Mouse (Mus musculus): ENCODE measurements around the gene Tmub2.
"Not testable (repeated sequence)": the region's sequence is repeated elsewhere in the genome, so short reads cannot be mapped to it uniquely, and the experiment has no call there.

Gene Tmub2

DNA sequence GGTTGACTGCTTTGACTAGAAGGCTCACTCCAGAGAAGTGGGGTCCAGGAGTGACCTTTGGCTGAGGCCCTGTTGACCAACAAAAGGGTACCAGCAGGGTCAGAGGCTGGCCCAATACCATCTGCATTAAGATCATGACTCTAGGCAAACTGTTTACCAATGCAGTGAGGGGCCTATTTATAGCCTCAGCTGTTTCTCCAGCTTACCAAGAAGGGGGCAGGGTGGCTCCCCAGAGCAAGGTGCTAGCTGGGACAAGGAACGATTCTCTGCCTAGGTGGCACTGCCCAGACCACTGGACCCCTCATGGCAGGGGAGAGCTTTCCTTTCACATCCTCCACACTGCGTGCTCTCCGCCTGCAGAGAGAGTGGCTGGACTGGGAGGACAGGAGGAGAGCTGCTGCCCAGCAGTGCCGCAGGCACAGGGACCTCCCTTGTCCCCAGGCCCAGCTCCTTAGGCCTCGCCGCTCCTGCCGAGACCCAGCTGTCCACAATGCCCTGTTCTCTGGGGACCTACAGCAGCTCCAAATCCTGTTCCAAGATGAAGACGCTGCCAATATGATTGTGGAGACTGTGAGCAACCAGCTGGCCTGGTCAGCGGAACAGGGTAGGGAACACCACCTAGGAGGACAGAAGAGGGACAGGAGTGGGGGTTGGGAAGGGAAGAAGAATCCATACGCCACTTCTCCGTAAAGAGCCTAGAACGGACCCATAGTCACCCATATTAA lies 16.0 kb upstream of the Tmub2 start, which contains the start of gene Asb16:
Gene Asb16 (plus strand): TSS at position 224 of the 725 bp plus-strand sequence.
- in situ Hi-C loops (cut with MboI; ENCODE audit: low pct_unique_long_range_greater_than_20kb in 1 of 2, low sequenced_read_pairs in 2 of 2, unreplicated experiment in 1 of 2): no loop called here

DNA sequence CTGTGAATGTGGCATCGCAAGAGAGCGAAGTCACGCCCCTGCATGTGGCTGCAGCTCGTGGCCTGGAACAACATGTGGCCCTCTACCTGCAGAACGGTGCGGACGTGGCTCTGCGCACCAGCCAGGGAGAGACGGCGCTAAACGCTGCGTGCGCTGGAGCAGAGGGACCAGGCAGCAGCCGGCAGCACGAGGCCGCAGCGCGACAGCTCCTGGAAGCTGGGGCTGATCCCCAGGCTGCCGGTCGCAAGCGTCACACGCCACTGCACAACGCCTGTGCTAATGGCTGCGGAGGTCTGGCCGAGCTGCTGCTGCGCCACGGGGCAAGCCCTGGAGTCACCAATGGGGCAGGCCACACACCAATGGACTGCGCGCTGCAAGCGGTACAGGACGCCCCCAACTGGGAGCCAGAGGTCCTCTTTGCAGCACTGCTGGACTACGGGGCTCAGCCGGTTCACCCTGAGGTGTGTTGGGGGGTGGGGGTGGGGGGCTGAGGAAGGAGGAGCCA lies 8.3 kb upstream of the Tmub2 start:
- in situ Hi-C loops (cut with MboI; ENCODE audit: low pct_unique_long_range_greater_than_20kb in 1 of 2, low sequenced_read_pairs in 2 of 2, unreplicated experiment in 1 of 2): no loop called here

DNA sequence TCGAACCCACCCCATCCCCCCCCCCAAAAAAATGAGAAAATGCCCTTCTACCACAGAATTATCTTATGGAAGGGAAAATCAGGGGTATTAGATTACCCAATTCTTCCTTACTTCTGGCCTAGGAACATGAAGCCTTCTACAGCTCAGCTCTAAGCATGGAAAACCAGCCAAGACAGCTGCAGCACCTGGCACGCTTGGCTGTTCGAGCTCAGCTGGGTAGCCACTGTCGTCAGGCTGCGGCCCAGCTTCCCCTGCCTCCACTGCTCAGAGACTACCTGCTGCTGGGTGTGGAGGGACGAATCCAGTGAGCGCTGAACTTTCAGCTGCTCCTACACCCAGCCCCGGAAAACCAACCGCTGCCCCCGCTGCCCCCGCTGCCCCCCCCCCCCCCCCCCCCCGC lies 7.0 kb upstream of the Tmub2 start:
- in situ Hi-C loops (cut with MboI; ENCODE audit: low pct_unique_long_range_greater_than_20kb in 1 of 2, low sequenced_read_pairs in 2 of 2, unreplicated experiment in 1 of 2): no loop called here

DNA sequence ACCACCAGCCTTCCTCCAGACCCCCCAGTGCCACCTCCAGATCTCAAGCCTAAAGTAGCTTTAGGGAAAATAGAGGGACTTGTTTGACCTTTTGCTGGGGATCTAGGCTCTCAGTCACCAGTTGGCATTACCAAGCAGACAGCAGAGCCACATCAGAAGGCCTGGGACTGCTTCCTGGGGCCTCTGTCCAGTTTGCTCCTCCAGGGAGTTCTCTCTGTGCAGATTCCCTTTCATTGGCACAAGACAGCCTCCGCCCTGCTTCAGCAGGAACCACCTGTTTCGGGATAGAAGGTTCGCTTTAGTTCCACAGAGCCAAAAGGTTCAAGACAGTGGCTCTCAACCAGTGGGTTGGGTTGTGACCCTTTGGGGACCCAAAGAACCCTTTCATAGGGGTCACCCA lies 5.1 kb upstream of the Tmub2 start:
- in situ Hi-C loops (cut with MboI; ENCODE audit: low pct_unique_long_range_greater_than_20kb in 1 of 2, low sequenced_read_pairs in 2 of 2, unreplicated experiment in 1 of 2): no loop called here

DNA sequence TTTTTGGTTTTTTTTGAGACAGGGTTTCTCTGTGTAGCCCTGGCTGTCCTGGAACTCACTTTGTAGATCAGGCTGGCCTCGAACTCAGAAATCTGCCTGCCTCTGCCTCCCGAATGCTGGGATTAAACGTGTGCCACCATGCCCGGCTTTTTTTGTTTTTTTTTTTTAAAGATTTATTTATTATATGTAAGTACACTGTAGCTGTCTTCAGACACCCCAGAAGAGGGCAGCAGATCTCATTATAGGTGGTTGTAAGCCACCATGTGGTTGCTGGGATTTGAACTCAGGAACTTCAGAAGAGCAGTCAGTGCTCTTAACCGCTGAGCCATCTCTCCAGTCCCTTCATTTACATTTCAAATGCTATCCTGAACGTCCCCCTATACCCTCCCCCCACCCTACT lies 4.5 kb upstream of the Tmub2 start:
- in situ Hi-C loops (cut with MboI; ENCODE audit: low pct_unique_long_range_greater_than_20kb in 1 of 2, low sequenced_read_pairs in 2 of 2, unreplicated experiment in 1 of 2): not testable (repeated sequence)

DNA sequence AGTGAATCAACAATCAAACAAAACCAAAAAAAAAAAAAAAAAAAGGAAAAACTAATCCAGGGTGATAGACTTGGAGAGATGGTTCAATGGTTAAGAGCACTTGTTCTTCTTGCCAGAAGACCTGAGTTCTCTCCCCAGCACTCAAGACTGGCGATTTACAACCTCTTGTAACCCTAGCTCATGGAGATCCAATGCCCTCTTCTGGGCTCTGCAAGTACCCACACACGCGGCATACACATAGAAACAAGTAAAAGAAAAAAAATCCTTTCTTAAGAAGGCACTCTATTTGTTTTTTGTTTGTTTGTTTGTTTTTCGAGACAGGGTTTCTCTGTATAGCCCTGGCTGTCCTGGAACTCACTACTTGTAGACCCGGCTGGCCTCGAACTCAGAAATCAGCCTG lies 809 bp upstream of the Tmub2 start:
- in situ Hi-C loops (cut with MboI; ENCODE audit: low pct_unique_long_range_greater_than_20kb in 1 of 2, low sequenced_read_pairs in 2 of 2, unreplicated experiment in 1 of 2): no loop called here

DNA sequence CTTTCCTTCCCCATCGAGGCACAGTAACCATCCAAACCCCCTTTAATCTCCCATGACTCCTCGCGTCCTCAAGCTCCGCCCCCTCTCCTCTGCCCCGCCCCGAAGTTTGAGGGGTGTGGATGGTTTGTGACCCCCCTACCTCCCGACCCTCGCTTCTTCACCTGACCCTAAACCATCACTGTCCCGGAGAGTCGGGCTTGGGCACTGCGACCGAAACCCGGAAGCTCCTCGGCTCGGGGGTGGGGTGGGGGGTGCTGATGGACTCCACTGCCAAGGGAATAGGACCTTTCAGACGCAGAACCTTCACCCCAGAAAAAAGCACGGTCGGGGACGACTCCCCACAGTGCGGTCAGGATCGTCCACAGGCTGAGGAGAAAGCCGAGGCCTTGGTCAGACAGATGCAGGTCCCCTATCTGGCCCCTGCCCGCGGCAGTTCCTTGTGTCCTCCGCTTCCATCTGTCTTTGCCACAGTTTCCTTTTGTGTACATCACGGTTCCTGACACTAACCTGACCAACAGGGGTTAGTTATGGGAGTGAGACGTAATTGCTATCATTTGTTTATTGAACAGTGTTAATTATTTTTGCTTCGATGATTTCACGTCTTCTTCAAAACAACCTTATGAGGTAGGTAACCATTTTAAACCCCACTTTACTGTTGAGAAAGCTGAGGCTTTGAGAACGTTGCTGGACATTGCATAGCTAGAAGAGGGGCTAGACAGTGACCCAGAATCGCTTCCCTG lies 534 bp downstream of the Tmub2 start:
- in situ Hi-C loops (cut with MboI; ENCODE audit: low pct_unique_long_range_greater_than_20kb in 1 of 2, low sequenced_read_pairs in 2 of 2, unreplicated experiment in 1 of 2): no loop called here

DNA sequence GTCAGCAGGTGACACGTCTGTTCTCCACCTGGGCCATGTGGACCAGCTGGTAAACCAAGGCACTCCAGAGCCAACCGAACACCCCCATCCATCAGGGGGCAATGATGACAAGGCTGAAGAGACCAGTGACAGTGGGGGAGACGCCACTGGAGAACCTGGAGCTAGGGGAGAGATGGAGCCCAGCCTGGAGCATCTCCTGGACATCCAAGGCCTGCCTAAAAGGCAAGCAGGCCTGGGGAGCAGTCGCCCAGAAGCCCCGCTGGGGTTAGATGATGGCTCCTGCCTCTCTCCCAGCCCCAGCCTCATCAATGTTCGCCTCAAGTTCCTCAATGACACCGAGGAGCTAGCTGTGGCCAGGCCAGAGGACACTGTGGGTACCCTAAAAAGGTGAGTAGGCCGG lies 2.8 kb downstream of the Tmub2 start:
- in situ Hi-C loops (cut with MboI; ENCODE audit: low pct_unique_long_range_greater_than_20kb in 1 of 2, low sequenced_read_pairs in 2 of 2, unreplicated experiment in 1 of 2): no loop called here

DNA sequence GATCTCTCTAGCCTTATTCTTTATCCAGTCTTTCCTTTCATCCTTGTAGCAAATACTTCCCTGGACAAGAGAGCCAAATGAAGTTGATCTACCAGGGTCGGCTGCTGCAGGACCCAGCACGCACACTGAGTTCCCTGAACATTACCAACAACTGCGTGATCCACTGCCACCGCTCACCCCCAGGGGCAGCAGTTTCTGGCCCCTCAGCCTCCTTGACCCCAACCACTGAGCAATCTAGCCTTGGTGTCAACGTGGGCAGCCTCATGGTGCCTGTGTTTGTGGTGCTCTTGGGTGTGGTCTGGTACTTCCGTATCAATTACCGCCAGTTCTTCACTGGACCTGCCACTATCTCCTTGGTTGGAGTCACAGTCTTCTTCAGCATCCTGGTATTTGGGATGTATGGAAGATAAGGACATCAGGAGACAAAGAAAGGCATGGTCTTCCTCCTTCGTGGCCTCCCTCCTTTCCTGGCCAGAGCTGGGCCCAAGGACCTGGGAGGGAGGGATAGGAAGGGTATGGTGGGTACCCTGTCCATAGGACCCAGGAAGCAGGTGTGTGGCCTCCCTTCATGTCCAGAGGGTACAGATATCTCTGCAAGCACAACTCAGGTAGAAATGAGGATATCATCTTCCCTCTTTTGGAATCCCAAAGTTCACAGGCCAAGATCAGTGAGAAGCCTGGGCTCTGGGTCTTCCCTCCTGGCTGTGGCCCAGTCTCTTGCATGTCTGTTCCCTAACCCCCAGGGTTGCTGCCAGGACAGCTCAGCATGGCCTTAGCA lies 3.5 kb downstream of the Tmub2 start:
- in situ Hi-C loops (cut with MboI; ENCODE audit: low pct_unique_long_range_greater_than_20kb in 1 of 2, low sequenced_read_pairs in 2 of 2, unreplicated experiment in 1 of 2): no loop called here

DNA sequence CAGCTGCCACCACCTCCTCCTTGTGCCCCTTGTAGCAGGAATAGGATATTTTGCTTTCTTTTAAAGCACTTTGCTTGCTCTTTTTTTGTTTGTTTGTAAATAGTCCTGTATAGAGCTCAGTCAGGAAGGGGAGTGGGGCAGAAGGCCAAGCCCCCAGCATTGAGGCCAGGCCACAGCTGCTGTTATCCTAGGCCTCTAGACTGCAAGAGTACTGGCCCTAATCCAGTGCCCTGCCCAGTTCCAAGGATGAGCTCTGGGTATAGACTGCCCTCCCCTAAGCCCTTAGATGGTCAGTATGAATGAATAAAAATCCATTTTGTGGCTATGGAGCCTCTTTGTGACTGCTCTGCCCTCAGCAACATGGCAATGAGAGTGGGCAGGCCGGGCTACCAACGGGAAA lies 4.2 kb downstream of the Tmub2 start:
- in situ Hi-C loops (cut with MboI; ENCODE audit: low pct_unique_long_range_greater_than_20kb in 1 of 2, low sequenced_read_pairs in 2 of 2, unreplicated experiment in 1 of 2): no loop called here

DNA sequence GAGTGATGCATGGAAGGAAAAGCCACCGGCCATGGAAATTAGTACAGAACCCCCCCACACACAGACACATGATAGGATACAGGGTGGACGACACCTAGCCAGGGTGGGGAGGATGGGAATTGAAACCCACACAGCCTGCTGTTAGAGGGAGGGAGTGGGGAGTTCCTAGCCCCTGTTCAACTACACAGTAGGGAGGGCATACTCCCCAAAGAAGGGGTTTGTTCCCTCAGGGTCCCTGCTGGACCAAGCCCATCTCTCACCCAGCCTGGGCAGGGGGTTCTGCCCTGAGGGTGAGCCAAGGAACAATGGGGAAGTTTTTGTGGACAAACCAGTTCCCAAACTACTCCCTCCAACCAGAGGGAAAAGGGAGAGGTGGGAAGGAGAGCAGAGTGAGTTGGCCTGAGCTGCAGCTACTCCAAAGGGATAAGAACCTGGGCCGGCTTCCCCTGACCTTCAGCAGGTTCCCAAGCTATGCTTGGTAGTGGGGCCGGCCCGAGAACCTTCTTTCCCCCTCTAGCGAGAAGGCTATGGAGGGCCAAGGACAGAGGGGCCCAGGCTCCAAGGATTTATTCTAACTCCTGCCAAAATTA lies 4.9 kb downstream of the Tmub2 start:
- in situ Hi-C loops (cut with MboI; ENCODE audit: low pct_unique_long_range_greater_than_20kb in 1 of 2, low sequenced_read_pairs in 2 of 2, unreplicated experiment in 1 of 2): loop anchor here (5.0 to 10.0 kb wide), 2 partner anchors 123 to 145 kb away; partner anchors contain the start of gene Grn (in 1 of the 2)

DNA sequence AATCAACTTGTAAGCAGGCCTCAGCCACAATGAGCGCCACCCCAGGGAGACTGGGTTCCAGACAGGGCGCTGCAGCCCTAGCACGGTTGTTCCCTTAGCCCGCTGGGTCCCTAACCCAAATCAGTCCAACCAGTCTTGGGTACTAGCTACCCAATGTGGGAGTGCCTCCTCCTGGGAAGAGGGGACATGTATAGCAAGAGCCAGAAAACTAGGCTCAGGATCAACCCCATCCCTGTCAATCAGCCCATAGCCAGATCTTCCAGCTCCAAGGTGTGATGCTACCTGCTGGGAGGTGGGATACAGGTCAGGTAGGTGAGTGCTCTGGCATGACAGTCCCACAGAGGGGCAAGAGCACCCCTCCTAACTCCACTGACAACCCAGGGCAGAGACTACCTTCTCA lies 5.4 kb downstream of the Tmub2 start:
- in situ Hi-C loops (cut with MboI; ENCODE audit: low pct_unique_long_range_greater_than_20kb in 1 of 2, low sequenced_read_pairs in 2 of 2, unreplicated experiment in 1 of 2): loop anchor here (5.0 to 10.0 kb wide), 2 partner anchors 122 to 145 kb away; partner anchors contain the start of gene Grn (in 1 of the 2)

DNA sequence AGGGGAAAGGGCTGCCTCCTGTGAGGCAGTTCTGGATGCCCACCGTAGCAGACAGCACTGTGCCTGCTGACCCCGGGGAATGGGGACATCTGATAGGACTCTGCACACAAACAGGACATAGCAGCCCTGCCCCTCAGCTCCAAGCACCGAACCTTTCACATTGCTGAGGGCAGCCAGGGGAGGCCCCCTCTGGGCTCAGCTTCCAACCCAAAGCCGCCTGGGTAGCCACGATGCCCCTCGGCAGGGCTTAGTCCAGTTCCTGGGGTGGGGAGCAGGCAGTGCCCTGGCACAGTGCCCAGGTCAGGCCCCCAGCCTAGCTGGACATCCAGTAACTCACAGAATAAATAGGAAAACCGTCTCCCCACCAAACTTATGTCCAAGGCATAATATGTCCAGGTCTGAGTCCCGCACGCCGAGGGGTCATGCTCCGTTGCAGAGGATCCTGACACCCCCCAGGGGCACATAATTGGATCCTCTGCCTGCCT lies 6.4 kb downstream of the Tmub2 start:
- in situ Hi-C loops (cut with MboI; ENCODE audit: low pct_unique_long_range_greater_than_20kb in 1 of 2, low sequenced_read_pairs in 2 of 2, unreplicated experiment in 1 of 2): loop anchor here (5.0 to 10.0 kb wide), 2 partner anchors 121 to 144 kb away; partner anchors contain the start of gene Grn (in 1 of the 2)

DNA sequence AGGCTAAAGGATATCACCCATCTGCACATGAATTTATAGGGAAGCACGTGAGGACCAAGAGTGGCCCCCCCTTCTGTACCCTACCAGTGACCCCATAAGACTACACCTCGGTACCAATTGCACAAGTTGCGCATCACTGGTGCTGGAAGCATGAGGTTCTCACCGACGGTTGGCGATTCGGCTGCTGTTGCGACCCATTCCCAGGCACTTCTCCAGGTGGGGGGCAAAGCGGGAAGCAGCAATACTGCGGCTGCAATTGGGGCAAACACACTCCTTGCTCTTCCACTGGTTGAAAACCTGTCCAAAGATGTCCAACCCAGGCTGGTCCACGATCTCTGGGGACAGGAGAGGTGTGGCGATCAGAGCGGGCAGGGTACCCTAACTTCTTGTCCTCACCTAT lies 9.2 kb downstream of the Tmub2 start:
- in situ Hi-C loops (cut with MboI; ENCODE audit: low pct_unique_long_range_greater_than_20kb in 1 of 2, low sequenced_read_pairs in 2 of 2, unreplicated experiment in 1 of 2): loop anchor here (5.0 to 10.0 kb wide), 2 partner anchors 118 to 141 kb away; partner anchors contain the start of gene Grn (in 1 of the 2)

DNA sequence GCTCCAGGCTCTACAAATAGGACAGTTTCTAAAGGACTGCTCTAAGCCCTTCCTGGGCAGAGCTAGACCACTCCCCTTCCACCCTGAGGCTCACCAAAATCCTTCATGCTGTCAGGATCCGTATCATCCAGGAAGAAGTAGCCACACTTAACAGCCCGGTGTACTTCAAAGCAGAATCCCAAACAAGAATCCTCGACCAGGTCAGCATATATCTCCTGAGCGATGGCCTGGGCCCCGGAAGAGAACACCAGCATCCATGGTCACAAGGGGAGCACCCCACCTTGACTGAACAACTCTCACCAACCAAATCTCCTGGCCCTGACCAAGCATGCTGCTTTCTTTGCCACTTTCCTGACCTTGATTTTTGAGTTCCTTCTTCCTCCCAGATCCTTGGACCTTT lies 9.7 kb downstream of the Tmub2 start:
- in situ Hi-C loops (cut with MboI; ENCODE audit: low pct_unique_long_range_greater_than_20kb in 1 of 2, low sequenced_read_pairs in 2 of 2, unreplicated experiment in 1 of 2): loop anchor here (5.0 to 10.0 kb wide), 2 partner anchors 118 to 140 kb away; partner anchors contain the start of gene Grn (in 1 of the 2)

DNA sequence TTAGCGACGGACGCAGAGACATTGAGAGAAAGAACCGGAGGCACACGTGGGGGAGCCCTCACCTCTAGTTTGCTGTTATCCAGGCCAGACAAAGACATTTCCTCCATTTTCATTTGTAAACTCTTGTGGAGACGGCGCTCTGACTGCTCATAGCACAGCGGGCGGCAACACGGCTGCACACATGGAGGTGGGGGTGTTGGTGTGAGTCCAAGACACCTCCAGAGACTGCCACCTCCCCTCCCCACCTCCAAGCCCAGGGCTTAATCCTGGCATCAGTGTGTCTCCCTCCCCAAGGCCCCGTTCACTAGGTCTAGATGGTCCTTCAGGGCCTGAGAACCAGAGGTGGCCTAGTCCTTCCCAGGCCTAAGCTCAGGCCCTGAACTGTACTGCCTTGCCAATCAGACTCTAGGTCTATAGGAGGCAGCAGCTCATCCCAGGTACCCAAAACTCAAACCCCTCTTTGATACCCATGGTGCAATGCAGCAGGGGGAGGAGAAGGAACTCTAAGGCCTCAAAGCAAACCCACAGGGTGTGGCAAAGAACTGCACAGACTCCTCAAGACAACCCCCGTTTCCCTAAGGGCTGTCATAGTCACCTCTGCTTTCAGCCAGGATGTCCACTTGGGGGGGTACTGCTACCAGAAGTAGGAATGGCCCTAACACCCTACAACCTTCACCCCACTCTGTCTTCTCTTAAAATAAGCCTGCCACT lies 10.3 kb downstream of the Tmub2 start:
- in situ Hi-C loops (cut with MboI; ENCODE audit: low pct_unique_long_range_greater_than_20kb in 1 of 2, low sequenced_read_pairs in 2 of 2, unreplicated experiment in 1 of 2): loop anchor here (5.0 to 10.0 kb wide), 3 partner anchors 117 to 140 kb away; partner anchors contain the start of gene Grn (in 2 of the 2)
